Mouse (Mus musculus) cerebellum, adult (tissue): ENCODE data around the gene Magt1.
"Not testable (repeated sequence)": the region's sequence is repeated elsewhere in the genome, so short reads cannot be mapped to it uniquely, and the experiment has no call there.

ENCODE experiments used
- ATAC-seq: cut with Nextera tagmentation; 2 replicates; pipeline ENCODE4 v1.9.2; 2017; ENCODE audit warnings: mild to moderate bottlenecking, moderate library complexity, mixed read lengths; ENCODE audit not compliant: insufficient number of reproducible peaks, low FRiP score, low TSS enrichment

The Magt1 gene

DNA sequence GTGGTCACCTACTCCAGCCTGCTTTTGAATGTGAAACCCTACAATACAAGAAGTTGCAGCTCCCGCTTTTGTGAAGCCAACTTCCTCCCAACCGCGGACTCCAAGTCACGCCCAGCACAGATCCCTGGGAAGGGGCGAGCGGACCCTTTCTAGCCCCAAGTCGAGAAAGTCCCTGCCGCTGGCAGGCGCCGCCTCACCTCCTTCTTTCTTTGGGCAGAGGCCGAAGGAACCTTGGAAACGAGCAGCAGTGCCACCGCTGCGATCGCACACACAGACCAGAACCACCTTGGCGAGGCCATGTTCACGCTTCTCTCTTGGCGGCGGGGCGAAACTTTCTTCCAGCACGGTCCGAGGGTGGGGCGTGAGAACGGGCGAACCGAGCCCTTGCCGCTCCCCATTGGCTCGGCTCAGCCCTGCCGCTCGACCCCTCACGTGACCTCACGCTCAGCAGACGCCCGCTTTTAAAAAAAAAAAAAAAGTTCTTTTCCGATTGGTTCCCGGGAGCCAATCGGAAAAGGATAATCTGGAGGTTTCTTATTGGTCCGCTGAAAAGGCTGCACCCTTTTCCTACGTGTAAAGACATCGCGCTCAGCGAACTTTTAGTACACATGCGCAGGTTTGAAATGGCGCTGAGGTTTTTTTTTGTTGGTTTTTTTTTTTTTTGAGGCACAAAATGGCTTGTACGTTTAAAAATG is at the start of gene Magt1:
TSS of gene Magt1 (minus strand) at position 442 of the 695 bp plus-strand sequence.
- peak; percentile 90 for ATAC-seq

DNA sequence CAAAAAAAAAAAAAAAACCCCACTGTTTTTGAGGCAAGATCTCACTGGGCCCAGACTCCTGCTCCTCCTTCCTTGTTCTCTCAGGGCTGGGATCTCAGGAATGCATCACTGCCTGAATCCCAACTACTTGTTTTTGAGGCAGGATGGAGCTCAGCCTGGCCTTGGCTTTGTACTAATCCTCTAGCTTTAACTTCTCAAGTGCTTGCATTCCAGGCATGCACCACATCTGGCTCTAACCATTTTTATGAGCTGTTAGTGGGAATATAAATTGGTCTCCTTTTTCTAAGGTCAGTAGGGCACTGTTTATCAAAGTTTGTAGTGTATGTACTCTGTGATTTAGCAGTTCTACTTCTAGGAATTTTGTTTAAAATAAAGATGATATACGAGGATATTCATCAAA is 36.5 kb upstream of the Magt1 start:
- ATAC-seq: no peak

DNA sequence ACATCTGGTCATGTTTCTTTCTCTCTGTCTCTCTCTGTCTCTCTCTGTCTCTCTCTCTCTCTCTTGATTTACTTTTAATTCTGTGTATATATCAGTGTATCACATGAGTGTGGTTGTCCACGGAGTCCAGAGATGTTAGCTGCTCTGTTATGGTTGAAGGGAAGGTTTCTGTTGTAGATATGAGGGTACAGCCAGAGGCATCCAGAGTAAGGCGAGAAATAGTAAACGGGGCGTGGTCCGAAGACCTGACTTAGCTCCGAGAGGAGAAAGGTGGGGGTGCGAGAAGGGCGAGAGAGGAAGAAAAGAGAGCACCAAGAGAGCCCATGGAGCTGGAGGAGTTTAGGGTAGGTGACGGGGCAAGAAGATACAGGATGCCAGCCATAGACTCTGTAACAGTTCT is 34.2 kb upstream of the Magt1 start:
- no peak for ATAC-seq

DNA sequence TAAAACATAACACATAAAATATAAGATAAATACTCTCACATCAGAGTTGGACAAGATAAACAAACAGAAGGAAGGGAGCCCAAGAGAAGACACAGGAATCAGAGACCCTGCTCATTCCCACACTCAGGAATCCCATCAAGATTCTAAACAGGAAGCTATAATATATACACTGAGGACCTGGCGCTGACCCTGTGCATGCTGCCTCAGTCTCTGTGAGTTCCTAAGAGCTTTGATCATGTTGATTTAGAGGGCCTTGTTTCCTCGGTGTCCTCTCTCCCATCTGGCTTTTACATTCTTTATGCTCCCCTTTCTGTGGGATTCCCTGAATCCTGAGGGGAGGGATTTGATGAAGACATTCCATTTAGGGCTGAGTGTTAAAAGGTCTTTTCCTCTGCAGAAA is 33.7 kb upstream of the Magt1 start:
- ATAC-seq: no peak

- no peak for ATAC-seq
Observed at GRCm38 (mm10) chrX:106043863-106044617, 32.3 kb upstream of the Magt1 start.

GRCm38 (mm10) chrX:106037185-106037752 is 25.6 kb upstream of the Magt1 start:
- no peak for ATAC-seq

DNA sequence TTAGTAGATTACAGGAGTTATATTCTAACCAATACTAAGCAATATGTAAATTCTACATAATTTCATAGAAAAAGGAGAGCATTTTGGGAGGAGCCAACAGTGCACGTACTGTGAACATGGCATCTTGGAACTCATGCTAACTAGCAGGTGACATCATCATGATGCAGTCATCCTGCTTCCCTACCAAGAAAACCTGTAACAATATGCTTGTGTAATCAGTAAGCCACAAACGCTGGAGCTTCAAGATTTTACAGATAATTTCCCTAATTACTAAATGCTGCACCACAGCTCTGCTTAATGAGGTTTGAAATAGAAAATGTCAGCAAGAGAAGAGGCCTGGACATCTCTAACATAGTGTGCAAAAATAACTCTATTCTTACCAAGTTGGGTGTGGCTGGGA is 24.0 kb upstream of the Magt1 start:
- no peak for ATAC-seq

DNA sequence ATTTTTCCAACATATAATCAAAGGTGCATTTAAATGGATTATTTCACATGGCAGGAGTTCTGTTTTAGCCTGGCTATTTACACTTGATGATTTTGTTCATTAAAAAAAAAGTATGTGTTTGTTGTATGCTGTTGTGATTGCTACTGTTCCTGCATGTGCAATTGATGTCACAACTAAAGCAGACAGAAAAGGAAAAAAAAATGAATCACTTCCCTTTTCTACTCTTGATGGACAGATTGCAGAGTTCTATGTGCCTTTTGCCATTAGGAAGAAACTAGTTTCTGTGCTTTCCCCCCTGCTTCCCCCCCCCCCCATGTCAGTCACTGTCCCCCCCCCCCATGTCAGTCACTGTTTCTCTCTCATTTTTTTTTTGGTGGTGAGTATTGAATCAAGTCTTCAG is 19.4 kb upstream of the Magt1 start:
- ATAC-seq: no peak

- no peak for ATAC-seq
Observed at GRCm38 (mm10) chrX:106030176-106030575, 18.5 kb upstream of the Magt1 start.

GRCm38 (mm10) chrX:106027343-106027674 is 15.6 kb upstream of the Magt1 start:
- no peak for ATAC-seq

- peak; percentile 97 for ATAC-seq
Observed at GRCm38 (mm10) chrX:106026418-106027342, 15.0 kb upstream of the Magt1 start, which contains the start of gene Atp7a. Gene Atp7a, plus strand, starts transcription at chrX:106027276.

GRCm38 (mm10) chrX:106017516-106017915 is 5.8 kb upstream of the Magt1 start:
- no peak for ATAC-seq

DNA sequence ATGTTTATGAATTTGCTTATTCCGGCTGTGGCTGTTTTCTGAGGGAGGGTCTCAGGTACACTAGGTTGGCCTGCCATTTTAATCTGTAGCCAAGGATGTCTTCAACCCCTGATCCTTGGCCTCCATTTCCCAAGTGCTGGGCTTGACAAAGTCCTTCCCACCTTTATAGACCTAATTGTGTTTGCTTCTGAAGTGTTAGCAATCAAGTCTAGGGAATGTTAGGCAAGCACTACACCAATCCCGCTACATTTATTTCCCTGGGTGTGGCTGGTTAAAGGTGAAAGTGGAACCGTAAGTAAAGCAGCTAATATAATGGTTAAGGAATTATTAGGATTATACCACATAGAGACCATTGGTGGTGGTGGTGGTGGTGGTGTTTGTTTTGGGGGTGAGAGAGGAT is 5.4 kb upstream of the Magt1 start:
- no peak for ATAC-seq

DNA sequence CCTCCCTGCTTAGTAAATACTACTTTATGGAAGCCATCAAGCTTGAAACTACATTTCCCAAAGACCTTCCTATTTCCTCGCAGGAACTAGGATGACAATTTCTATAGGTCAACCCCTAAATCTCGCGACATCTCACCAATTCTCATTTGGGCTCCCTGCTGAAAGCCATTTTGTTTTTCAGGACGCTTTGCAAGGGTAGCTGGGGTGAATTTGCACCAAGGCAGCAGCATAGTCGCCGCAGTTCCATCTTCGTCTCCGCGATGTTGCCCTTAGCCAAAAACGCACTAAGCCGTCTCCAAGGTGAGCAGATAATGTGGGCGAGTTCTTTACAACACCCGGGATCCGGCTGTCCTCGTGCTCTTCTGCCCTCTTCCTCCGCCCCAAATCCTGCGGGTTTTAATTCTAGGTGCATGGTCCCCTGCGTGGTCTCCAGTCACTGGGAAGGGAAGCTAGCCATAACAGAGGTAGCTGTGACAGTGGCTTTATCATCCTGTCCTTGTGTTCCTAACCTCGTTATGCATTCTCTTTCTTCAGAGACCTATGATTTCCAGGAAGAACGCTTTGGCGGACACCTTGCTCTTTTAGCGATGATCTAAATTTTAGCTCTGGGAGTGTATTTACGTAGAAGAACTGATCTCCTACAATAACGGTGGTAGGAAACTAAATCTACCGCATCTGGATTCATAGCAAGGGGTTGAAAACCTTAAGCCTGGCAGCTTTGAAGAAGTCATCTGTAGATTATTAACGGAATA is 4.0 kb upstream of the Magt1 start, which contains the start of gene Cox7b:
TSS of gene Cox7b (plus strand) at position 130 of the 752 bp plus-strand sequence.
- peak; percentile 78 for ATAC-seq

GRCm38 (mm10) chrX:106014741-106015377 is 3.2 kb upstream of the Magt1 start:
- ATAC-seq: not testable (repeated sequence)

- ATAC-seq: no peak
Observed at GRCm38 (mm10) chrX:106013217-106013616, 1.5 kb upstream of the Magt1 start.

DNA sequence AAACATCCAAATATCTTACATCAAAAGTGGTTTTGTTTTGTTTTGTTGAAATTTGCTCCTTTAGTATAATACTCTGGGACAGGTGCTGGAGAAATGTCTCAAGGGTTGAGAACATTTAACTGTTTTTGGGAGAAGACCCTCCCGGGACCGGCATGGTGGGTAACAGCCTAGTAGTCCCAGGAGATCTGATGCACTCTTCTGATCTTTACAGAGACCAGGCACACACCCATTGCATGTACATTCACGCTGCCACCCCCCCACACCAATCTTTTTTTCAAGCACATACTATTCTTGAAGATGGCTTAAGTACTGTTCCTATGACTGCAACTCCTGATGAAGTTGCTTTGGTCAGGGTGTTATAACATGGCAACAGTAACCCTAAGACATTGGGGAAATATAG is 853 bp upstream of the Magt1 start:
- ATAC-seq: no peak

- ATAC-seq: no peak
Observed at GRCm38 (mm10) chrX:106010762-106011161, 944 bp downstream of the Magt1 start.

GRCm38 (mm10) chrX:106001605-106002004 is 10.1 kb downstream of the Magt1 start:
- ATAC-seq: no peak
